Mouse (Mus musculus): ENCODE data around the gene Fam89a.

Fam89a gene

DNA sequence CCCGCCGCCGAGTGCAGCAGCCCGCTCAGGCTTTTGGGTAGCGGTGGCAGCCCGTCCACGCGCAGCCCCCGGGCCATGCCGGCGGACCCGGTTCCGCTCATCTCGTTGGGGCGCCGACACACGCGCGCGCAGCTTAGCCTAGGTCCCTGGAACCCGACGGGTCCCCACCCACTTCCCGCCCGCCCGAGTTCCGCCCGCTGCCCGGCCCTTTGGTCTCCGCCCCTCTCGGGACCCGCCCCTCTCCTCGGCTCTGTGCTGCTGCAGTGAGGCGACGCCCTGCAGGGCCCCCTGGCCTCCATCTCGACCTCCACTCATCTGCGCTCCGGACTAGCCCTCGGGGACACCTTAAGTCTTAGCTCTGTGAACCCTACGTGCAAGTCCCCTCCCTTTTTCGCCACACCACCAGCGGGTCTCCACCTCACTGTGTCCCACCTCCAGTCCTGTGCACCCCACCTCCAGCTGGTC, at the start of gene Fam89a:
TSS of gene Fam89a (minus strand) at position 124 of the 465 bp plus-strand sequence.
- DNase-seq (ENCODE audit: low read depth in 1 of 2, low spot score in 2 of 2), result no peak

DNA sequence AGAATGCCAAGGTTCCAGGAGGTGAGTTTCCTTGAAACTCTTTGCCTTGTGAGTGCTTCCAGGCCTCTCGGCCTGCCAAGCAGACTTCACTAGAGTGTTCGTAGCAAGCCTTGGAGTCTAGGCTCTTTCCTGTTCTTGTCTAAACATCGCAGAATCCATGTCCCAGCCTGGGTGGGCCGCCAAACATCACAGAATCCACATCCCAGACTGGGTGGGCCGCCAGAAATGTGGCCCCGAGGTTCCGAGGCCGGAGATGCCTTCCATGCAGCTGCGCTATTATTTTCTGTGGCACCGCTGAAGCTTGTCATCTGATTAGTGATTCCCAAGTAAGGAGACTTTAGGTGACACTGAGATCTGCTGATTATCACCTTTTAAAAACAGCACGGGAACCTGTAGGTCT, 48.9 kb upstream of the Fam89a start:
- DNase-seq (ENCODE audit: low read depth in 1 of 2, low spot score in 2 of 2), result no peak

DNA sequence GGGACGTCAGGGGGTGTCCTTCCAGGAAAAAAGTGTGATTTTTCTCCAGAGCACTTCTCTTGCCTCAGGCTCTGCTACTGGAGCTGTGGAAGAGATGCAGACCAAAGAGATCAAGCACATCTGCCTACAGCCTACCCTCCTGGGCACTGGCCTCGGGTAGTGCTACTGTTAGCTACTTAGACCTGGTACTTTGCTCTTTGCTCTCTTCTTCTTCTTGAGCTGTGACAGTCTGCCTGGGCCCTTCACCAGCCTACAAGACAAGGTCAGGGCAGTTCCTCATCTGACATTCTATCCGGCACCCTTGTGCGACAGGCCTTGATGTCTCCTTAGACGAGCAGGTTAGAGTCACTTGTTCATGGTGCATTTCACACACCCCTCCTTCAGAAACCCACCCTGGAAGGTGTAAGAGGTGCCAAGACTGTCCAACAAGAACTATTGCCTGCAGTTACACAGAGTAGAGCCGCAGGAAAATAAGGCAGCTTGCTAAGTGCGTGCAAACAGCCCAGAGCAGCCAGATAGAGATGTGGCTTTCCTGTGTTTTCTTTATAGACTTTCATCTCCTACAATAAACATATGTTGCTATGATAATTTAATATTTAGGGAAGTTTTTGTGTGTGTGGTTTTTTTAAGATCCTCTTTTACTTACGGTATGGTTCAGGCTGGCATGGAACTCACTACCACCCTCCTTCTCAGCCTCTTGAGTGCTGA, 44.3 kb upstream of the Fam89a start:
- no peak for DNase-seq (ENCODE audit: low read depth in 1 of 2, low spot score in 2 of 2)

DNA sequence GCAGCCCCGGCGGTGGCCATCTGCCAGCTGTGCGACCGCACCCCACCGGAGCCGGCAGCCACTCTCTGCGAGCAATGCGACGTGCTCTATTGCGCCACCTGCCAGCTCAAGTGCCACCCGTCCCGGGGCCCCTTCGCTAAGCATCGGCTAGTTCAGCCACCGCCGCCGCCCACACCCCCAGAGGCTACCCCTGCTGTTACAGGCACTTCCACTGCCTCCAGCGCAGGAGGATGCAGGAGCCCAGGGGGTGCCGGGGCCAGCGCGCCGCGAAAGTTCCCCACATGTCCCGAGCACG, 42.8 kb upstream of the Fam89a start:
- DNase-seq (ENCODE audit: low read depth in 1 of 2, low spot score in 2 of 2), result no peak

DNA sequence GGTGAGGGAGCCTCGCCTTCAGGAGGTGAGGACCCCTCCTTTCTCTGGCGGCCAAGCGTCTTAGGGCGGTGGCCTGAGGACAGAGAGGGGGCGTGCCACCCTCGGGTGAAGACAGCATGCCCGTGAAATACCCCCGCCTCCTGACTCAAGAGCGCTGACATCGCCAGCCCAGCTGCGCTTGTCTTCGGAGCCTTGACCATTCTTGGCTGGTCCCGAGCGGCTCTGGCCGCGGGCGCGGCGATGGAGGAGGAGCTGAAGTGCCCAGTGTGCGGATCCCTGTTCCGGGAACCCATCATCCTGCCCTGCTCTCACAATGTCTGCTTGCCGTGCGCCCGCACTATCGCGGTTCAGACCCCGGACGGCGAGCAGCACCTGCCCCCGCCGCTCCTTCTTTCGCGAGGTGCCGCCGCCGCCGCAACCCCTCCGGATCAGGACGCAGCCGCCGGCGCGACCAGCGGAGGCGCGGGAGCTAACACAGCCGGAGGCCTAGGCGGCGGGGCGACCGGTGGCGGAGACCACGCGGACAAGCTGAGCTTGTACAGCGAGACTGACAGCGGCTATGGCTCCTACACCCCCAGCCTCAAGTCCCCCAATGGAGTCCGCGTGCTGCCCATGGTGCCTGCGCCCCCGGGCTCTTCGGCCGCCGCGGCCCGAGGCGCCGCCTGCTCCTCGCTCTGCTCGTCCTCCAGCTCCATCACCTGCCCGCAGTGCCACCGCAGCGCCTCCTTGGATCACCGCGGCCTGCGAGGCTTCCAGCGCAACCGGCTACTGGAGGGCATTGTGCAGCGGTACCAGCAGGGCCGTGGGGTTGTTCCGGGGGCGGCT, 42.2 kb upstream of the Fam89a start:
- DNase-seq (ENCODE audit: low read depth in 1 of 2, low spot score in 2 of 2), result no peak

DNA sequence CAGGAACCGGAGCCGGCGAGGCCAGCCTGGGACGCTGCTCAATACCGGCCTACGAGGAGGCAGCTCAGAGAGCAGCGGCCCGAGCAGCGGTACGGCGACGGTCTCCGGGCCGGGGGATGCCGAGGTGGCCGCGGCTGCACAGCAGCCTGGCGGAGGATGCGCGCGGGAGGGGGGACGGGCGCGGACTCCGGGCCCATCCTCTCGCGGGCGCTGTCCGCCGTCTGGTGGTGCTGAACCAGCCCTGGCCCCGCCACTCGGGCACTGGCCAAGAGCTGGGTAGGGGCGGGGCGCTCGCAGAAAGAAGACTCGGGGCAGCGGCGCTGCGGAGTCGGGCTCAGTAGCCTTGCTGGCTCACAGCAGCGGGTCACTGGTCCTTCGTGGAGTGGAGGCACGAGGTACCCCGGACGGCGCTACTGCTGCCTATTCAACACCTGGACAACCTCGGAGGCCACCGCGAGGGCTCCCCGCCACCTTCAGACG, 41.6 kb upstream of the Fam89a start:
- DNase-seq (ENCODE audit: low read depth in 1 of 2, low spot score in 2 of 2), result peak; percentile 35 to 36

DNA sequence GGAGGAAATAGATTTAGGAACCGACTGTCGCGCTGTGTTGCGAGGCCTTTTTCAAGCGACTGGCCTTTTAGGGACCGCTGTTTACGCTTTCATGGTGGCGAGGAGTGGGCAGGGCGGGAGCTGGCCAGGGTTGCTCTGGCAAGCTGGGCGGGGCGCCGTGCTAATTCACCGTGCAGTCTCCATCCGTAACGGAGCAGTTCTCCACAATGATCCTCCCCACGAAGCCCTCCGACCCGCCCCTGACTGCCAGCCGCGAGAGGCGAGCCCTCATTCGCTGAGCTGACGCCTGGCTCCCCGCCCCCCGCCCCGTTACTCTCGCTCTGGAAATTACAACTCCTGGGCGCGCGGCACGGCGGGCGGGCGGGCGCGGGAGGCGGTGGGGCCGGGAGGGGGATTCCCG, 41.1 kb upstream of the Fam89a start, which contains the start of gene Trim67:
TSS of gene Trim67 (plus strand) at position 385 of the 400 bp plus-strand sequence.
- DNase-seq (ENCODE audit: low read depth in 1 of 2, low spot score in 2 of 2), result no peak

DNA sequence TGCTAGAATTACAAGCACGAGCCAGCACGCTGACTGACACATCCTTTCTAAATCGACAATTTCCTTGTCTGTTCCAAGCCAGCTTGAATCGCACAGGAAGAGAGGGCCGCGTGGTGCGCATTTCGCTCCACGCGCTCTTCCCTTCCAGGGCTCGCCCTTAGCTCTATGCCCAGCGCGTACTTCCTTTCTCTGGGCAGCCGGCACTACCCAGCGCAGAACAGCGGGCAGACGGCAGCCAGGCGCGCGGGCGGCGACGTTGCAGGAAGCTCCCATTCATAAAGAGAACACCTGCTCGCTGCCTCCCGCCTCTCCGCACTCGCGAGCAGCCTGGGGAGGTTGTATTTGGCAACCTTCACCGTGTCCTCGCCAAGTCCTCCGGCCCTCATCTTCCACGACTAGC, 40.6 kb upstream of the Fam89a start:
- no peak for DNase-seq (ENCODE audit: low read depth in 1 of 2, low spot score in 2 of 2)

DNA sequence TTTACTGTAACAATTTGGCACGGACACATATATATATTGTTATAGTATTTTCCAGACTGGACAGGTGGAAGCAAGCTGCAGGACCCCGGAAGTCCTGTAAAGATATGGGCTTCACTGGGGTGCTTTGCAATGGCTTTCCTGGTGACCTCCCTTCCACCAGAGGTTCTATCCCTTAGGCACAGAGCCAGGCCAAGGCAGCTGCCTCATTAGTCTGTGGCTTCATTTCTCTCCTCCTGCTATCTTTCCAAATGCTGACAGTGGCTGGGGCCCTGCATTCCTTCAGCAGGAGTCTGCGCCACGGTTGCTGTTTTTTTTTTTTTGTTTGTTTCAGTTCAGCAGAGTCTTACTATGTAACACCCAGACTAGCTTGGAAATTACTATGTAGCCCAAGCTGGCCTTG, 40.1 kb upstream of the Fam89a start:
- DNase-seq (ENCODE audit: low read depth in 1 of 2, low spot score in 2 of 2), result no peak

DNA sequence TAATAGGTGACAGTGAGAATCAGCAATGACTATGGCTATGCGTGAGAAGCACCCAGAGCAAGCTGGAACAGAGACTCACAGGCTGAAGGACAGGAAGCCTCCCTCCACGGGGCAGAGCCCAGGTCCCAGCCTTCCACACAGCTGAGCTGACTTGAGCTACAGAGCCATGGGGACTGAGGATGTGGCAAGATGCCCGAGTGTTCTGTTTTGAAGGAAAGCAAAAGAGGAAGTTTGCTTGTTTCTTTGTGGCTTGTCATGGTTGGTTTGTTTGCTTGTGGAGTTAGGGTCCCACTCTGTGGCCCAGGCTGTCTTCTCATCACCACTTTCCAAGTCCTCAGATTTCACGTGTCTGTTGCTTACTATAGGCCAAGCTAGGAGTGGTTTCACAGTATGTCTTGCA, 39.0 kb upstream of the Fam89a start:
- no peak for DNase-seq (ENCODE audit: low read depth in 1 of 2, low spot score in 2 of 2)

DNA sequence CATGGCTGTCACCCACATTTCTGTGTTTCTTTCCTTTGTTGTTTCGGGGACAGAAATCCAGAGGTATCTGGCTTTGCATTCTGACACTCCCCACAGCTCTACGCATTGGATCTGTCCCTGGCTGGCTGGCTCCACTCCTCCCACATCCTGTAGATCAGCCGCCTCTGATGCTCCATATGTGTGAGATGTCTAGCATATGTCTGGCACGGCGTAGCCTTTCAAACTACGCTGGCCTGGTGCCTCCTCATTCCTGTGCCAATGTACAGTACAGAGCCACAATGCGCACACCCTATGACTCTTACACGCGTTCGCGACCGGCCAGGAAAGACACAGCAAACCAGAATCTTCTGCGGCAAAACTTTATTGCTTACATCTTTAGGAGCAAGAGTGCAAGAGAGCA, 33.0 kb upstream of the Fam89a start:
- DNase-seq (ENCODE audit: low read depth in 1 of 2, low spot score in 2 of 2), result no peak

DNA sequence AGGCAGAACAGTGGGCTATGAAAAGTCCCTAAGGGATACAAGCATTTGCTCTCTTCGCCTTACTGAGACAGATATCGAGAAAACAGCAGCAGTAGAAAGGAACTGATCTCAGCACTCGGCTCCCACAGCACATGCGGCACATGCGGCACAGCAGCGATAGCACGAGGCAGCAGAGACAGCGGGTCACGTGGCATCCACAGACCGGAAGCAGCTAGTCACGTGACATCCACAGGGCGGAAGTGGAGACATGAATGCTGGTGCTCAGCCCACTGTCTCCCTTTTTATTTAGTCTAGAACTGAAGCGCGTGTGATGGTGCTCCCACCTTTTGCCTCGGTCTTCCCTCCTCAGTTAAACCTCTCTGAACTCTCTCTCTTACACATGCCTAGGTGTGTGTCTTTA, 31.6 kb upstream of the Fam89a start:
- no peak for DNase-seq (ENCODE audit: low read depth in 1 of 2, low spot score in 2 of 2)

DNA sequence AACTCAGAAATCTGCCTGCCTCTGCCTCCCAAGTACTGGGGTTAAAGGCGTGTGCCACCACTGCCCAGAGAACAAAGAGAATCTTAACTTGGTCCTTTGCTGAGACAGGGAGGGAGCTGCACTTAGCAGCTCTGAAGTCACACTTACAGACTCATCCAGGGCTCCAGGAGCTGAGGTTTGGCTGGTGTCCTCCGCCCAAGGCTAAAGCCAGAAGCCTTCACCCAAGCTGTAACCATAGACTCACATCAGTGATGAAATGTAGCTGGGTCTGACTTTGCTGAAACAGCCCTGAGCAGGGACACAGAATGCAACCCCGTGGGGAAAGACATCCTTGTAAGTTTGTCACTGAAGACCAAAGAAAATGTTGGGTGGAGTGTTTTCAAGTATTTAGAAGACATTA, 30.8 kb upstream of the Fam89a start:
- DNase-seq (ENCODE audit: low read depth in 1 of 2, low spot score in 2 of 2), result no peak

DNA sequence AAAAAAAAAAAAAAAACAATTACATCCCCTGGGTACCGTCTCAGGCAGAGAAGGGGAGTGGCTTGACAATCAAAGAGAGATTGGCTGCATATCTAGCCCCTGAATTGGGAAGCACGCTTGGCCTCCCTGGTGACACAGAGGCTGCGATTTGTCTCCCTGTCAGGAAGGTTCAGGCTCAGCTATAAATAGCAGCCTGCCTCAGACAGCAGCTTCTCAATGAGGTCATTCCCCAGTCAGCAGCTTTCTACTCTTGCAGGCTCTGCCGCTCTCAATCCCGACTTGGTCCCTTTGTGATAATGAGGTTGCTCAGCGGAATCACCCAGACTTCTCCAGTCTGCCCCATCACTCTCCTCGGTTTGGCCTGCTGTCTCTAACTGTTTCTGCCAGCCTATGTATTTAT, 28.6 kb upstream of the Fam89a start:
- DNase-seq (ENCODE audit: low read depth in 1 of 2, low spot score in 2 of 2), result no peak

DNA sequence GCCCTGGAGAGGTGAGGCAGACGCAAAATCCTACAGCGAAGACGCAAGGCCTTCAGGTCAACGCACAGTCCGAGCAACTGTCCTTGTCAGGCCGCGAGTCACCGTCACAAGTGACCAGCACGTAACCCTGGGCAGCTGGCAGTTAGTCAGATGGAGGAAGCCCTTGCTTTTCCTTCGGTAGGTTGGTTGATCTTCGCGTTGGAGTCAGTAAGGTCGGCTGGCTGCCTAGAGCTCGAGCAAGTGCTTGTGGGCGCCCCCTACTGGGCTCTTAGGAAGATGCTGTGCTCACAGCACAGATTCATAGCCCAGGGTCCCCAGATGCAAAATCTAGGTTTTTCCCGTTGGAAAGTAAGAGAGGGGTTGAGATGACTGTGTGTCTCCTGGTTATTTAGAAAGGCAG, 24.1 kb upstream of the Fam89a start:
- DNase-seq (ENCODE audit: low read depth in 1 of 2, low spot score in 2 of 2), result peak in 1 of 2 experiments; percentile 21

DNA sequence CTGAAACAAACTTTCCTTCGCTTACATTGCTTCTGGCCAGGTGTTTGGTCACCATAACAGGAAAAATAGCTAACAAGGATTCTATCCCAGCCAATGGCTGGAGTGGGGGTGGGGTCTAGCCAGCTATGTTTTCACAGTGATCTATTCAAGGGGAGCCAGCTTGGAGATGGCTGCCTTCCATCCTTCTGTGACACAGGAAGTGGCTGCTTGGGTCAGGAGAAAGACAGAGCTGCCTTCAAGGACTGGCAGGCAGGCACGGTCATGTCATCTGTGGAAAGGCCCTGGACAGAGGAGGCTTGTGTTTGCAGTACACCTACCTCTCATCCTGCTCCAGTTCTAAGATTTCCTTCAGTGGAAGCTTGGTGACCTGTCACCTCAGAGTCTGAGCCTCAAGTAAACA, 20.8 kb upstream of the Fam89a start:
- no peak for DNase-seq (ENCODE audit: low read depth in 1 of 2, low spot score in 2 of 2)

DNA sequence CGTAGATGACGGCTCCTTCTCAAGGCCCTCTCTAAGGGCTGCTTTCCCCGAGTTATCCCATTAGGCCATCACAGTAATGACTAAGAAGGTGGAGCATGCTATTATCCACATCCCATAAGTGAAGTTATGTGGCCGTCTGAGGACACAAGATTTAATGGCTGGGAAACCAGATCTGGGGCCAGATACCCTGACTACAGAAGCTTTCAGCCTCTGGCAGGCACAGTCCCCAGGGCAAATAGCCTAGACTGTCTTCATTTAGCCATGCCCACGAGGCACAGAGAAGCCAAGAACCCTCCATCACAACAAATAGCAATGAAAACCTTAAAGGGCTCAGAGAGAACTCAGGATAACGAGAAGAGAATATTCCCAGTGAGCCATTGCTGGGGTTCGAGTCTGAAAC, 11.4 kb upstream of the Fam89a start:
- no peak for DNase-seq (ENCODE audit: low read depth in 1 of 2, low spot score in 2 of 2)

DNA sequence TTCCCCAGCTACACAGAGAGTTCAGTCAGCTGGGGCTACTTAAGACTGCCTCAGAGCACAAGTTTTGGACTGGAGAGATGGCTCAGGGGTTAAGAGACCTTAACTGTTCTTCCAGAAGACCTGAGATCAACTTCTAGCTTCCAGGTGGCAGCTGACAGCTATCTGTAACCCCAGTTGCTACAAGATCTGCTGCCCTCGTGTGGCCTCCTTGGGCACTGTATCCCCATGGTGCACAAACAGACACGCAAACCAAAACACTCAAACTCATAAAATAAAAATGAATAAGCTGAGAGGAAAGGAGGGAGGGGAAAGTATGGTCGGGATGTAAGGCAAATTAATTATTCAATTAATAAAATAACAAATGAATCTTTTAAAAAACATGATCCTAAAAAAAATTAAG, 6.9 kb upstream of the Fam89a start:
- DNase-seq (ENCODE audit: low read depth in 1 of 2, low spot score in 2 of 2), result no peak

DNA sequence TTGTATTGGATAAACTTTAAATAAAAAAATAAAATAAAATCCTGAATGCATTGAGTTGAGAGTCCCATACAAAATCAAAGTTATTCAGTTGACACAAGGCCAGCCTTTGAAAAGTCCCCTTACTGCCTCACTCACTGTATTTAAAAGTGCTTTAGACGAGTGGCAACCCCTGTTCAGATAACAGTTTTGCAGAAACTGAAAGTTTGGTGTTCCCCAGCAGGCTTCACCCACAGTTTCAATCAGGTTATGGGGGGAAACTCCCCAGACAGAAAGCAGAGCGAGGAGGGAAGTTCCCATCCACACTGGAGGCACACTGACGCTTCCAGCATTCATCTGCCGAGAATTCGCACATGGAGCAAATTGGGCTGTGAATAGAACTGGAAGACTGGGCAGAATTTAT, 5.0 kb upstream of the Fam89a start:
- no peak for DNase-seq (ENCODE audit: low read depth in 1 of 2, low spot score in 2 of 2)

DNA sequence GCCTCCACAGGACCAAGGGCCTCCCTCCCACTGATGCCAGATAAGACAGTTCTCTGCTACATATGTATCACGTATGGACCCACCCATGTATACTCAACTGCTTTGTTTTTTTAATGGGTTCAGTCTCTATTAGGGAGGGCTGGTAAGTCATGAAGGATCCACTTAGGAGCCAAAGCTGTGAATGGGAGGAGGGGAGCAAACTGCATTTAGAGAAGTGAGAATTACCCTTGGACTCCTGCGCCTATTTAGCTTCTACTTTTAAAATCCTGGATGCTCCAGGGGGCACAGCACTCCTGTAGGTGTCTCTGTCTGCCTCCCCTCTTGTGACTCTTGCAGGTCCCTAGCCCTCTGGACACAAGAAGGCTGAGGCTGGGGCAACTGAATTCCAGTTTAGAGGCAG, 4.5 kb upstream of the Fam89a start:
- DNase-seq (ENCODE audit: low read depth in 1 of 2, low spot score in 2 of 2), result no peak

DNA sequence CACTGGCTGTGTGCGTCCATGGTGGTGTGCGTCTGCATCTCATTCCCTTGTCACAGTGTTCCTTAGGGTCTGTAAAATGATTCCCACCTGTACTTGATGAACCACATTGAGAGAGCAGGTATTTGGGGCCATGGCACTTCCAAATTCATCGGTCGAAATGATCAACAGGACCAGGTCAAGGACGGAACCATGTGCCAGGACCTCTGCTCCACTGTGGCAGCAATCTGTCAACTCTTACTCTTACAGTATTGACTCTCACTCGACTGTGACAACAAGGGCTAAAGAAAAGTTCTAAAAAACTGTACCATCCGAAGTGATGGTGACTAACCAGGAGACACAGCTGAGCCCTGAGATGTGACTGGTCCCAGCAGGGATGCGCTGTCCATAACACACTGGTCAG, 3.8 kb upstream of the Fam89a start:
- no peak for DNase-seq (ENCODE audit: low read depth in 1 of 2, low spot score in 2 of 2)

DNA sequence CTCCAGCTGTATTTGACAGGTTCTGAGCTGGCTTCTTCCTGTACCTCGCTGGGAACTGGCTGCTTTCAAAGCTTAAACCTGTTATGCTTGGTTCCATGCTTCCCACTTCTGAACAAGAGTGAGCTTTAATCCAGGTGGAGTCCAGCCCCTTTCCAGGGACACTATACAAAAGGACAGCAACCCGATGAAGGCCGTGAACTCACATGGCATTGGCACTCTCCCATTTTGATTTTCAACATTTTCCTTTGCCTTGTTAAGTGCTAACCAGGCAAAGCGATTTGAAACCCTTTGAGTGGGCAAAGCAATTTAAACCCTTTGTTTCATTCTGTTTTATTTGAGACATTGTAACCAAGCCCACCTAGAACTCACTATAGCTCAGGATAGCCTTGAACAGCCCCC, 3.2 kb upstream of the Fam89a start:
- DNase-seq (ENCODE audit: low read depth in 1 of 2, low spot score in 2 of 2), result no peak
